Mouse (Mus musculus) liver, adult 2 months (tissue): ENCODE results near the gene Heg1.

ENCODE experiments used
- CTCF ChIP-seq: fragments of 200-500 bp; IDR thresholded peaks from 2 replicates; pipeline ENCODE4 v1.5.1; 2011; ENCODE audit warnings: low read depth, low read length, control low read depth
- POLR2A ChIP-seq: fragments of 200-500 bp; IDR thresholded peaks from 2 replicates; pipeline ENCODE4 v1.6.1; 2011; ENCODE audit warnings: low read length, control low read depth; ENCODE audit not compliant: insufficient read depth; ENCODE audit errors: extremely low read depth

DNA sequence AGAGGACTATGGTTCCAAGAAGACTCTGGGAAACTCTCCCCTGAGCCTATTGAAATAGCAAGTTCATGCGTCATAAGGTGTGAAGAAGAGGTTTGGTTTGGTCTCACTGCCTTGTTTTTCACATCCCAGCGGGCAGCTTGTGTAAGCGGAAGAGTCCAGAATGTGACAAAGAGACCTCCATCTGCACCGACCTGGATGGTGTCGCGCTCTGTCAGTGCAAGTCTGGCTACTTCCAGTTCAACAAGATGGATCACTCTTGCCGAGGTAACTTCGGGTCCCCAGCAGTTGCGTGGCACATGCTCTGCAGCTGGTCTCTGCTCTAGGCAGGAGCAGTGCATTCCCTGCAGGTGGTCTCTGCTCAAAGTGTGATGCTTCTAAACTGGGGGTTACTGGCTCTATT lies 58.1 kb downstream of the Heg1 start:
- TF ChIP-seq CTCF (no peak), POLR2A (no peak)
